Mouse (Mus musculus): ENCODE results near the gene Dhx35. TPM values are rescaled to one million over a fixed set of nuclear protein-coding genes. Genes with fewer than 3 reads are reported as not detected.
A peak's percentile ranks its signal among the peaks of the same experiment; 100 is the strongest.

The Dhx35 gene
- total RNA-seq, 2 experiments from 2014 or later: 4.0 to 4.6 TPM

DNA sequence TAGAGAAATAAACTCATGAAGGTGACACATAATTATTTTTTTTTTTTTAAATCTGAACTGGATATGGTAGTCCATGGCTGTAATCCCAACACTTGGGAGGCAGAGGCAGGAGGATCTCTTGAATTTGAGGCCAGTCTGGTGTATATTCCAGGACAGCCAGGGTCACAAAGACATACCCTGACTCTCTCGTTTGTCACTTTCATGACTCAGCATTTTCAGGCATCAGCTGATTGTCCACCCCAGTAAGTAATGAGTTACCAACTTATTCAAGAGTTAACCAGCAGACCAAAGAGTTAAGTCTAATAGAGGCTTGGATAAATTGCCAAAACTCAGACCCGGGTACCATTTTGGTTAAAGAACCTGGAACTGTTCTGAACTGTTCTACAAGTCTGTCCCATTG, 1.3 kb downstream of the Dhx35 start:
- ATAC-seq (replicated peaks; ENCODE audit: low FRiP score, poor library complexity, severe bottlenecking): no peak

DNA sequence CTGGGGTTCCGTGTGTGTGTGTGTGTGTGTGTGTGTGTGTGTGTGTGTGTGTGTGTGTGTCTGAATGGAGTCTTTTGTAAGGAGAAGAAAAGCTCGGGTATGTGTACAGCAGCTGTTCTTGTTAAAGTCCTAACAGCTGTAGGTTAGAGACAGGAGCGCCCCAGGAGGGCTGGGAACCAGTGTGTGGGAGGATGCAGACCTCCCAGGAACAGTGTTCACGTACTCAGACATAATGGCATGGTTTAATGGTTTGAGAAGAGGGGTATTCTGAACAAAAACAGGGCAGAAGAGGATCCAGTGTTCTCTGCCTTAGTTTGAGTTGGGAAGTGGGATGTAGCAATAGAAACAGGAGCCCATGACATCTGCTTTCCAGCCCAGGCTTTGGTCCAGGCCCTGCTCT, 4.7 kb downstream of the Dhx35 start:
- ATAC-seq (replicated peaks; ENCODE audit: low FRiP score, poor library complexity, severe bottlenecking): no peak

DNA sequence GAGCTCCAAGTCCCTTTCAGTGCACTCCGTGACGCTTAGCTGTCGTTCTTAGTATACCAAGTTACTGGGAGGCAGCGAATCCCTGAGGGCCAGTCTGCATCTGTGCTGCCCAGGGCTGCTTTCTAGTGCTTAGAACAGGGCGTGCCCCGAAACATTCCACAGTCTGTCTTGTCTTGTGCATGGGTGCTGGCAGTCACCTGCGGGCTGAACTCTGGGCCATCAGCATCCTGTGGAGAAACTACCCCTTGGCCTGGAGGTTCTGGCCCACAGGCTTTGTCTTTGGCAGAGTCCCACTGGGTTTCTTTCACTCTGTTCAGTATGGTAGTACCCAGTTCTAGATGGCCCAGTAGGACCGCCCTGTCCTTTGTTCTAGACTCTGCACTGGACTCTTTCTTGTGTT, 6.2 kb downstream of the Dhx35 start:
- no peak for ATAC-seq (replicated peaks; ENCODE audit: low FRiP score, poor library complexity, severe bottlenecking)

DNA sequence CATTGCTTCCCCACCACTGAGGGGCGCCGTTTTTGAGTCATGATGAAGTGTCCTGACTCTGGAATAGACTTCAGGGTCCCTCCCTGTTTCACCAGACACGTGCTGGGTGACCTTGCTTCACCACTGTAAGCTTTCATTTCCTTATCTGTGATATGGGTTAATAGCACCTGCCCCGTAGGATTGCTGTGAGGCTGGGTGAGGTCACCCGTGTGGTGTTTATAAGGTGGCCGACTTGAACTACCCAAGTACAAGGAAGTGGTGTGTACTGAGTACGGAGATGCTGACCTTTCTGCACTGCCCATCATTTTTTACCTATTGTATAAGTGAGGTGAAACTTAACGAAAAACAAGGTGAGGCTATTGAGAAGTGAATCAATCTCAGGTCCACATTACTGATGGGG, 9.0 kb downstream of the Dhx35 start:
- ATAC-seq (replicated peaks; ENCODE audit: low FRiP score, poor library complexity, severe bottlenecking): no peak

DNA sequence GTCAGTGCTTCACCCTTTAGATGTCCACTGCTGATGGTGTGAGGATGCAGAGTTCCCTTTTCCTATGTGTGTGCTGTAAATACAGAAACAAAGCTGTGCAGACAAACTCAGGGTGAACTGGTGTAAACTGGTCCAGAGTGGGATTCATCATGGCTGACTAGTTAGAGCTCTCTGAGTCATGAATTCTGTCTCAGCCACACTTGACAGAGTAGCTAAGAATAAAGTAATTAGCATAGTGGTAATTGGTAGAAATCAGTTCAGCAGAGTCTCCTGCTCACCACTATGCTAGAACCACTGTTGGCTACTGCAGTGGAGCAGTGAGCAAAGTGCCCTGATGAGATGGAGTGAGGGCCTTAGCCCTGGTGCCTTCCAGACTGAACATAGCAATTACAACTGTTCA, 21.1 kb downstream of the Dhx35 start:
- ATAC-seq (replicated peaks; ENCODE audit: low FRiP score, poor library complexity, severe bottlenecking): no peak

DNA sequence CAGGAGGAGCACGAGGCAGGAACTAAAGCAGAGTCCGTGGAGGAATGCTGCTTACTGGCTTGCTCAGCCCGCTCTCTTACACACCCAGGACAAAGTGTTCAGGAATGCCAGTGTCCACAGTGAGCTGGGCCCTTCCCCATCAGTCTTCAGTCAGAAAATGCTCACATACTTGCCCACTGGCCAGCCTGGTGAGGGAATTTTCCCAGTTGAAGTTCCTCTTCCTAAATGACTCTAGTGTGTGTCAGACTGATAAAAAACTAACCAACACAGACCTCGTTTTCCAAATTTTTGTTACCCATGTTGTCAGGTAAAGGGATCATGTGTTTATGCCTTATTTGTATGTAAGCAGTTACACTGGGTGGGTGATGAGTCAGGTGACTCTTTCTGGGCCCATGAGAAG, 21.6 kb downstream of the Dhx35 start:
- ATAC-seq (replicated peaks; ENCODE audit: low FRiP score, poor library complexity, severe bottlenecking): no peak

DNA sequence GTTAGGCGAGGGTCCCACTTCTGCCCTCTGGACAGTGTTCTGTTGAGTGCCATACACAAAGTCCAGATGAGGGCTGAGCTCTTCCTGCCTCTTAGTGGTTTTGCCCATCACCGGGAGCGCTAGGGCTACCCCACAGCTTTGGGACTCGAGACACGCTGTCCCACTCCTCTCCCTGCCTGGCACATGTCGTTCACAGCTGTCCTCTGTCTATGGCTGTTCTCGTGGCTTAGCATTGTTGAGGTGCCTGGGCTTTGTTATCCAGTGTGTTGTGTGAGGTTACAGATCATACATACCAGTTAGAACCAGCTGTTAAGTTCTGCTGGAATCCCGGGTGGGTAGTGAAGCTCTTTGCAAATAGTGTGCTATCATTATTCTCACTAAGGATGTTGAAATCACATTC, 23.1 kb downstream of the Dhx35 start:
- no peak for ATAC-seq (replicated peaks; ENCODE audit: low FRiP score, poor library complexity, severe bottlenecking)

DNA sequence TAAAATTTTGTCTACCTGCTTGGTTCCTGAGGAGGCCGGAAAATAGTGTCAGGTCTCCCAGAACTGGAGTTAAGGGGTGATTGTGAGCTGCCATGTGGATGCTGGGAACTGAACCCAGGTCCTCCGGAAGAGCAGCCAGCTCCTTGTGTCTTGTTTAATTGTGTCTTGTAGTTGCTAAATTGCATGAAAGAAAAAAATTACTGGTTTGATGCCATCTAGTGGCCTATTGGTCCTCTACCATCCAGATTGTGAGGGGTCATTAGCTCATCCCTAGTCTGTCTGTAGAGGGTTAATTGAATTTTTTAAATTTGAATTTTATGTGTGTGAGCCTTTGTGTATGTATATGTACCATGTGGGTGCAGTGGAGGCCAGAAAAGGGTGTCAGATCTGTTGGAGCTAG, 33.5 kb downstream of the Dhx35 start:
- no peak for ATAC-seq (replicated peaks; ENCODE audit: low FRiP score, poor library complexity, severe bottlenecking)

DNA sequence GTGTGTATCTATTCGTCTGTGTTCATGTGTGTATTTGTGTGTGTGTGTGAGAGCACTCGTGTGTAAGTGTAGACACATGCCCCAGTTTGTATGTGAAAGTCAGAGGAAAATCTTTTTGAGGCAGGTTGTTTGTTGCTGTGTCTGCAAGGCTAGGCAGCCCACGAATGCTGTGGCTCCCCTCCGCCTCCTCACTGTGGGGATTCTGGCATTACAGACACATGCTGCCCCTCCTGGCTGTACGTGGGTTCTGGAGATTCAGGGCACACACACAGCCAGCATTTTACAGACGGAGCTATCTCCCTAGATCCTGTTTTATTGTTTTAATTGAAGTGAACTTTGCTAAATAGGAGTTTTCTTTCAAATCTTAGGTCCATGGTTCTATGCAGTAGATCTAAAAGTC, 35.1 kb downstream of the Dhx35 start:
- ATAC-seq (replicated peaks; ENCODE audit: low FRiP score, poor library complexity, severe bottlenecking): no peak

DNA sequence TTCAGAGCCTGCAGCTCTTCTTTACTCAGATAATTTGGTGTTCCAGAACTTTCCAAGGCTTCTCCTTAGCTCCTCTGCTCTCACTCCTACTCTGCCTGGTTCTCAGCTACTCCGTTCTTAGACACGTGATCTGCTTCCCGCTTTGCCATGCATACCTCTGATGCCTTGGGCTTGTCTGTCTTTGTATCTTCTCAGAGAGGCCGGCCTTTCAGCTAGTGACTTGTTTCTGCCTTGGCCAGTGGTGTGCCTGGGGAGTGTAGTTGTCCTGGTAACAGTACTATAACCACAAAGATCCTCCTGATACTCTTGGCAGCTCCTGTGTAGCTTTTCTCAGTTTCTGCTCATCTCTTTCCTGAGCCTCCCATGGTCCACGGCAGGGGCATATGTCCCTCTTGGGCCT, 38.6 kb downstream of the Dhx35 start:
- no peak for ATAC-seq (replicated peaks; ENCODE audit: low FRiP score, poor library complexity, severe bottlenecking)

DNA sequence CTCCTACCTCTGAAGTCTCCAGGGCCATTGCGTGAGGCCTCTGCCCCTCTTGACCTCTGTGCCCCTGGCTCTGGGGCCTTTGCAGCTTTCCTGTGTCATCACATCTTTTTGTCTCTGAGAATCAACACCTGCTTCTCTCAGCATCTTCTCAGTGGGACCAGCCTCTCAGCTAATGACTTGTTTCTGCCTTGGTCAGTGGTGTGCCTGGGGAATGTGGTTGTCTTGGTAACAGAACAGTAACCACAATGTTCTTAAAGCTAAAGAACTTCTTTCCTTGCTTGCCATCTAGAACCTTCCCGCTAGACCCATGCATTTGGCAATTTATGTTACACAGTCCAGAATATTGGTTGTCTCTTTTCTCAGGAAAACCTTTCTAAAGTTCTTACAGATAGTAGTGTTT, 39.0 kb downstream of the Dhx35 start:
- ATAC-seq (replicated peaks; ENCODE audit: low FRiP score, poor library complexity, severe bottlenecking): no peak

DNA sequence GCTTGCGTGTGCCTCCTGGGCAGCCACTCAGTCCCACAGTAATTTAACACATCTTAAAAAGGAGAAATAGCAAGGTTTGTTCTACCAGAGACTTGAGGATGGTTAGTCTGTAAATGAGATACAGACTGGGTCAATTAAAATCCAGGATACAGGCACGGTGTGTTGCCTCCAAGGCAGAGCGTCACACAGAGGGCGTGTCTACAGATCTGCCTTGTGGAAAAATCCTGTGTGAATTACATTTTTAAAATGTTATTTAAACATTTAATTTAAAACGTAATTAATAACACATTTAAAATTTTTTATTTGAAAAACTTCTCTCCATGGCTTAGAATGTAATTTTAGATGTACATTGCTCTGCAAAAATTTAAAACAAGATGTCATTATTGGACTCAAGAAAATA, 48.7 kb downstream of the Dhx35 start:
- ATAC-seq (replicated peaks; ENCODE audit: low FRiP score, poor library complexity, severe bottlenecking): no peak

DNA sequence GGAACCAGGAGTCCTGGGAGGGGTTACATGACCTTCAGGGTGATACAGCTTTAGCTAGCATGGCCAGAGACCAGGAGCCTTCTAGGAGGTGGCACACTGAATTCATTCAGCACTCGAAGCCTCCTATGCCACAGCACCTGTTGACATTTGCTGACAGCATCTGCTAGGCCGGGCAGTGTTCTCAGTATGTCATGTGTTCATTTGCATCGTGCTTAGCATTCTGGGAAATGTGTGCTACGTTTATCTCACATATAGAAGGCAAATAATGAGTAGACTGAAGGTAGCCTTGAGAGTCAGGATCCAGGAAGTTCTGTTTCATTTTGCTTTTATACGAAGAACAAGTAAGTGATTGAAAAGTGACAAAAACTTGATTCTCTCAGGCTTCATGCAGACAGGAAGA, 50.4 kb downstream of the Dhx35 start:
- no peak for ATAC-seq (replicated peaks; ENCODE audit: low FRiP score, poor library complexity, severe bottlenecking)

DNA sequence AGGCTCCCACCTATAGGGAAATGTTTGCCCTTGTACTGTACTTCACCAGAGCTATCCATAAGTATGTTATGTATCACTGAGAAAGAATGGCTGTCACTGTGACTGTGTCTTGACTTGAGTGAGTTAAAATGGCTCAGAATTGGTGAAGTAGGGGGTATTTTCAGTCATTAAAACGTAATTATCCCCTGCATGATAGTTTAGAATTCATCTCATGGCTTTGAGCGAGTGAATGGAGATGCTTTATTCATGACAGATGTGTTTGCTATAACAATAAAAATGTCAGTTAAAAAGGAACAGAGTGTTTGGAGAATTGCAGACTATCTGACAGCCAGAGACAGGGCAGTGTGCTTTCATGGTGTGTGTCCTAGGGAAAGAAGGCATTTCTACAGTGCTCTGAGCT, 51.6 kb downstream of the Dhx35 start:
- ATAC-seq (replicated peaks; ENCODE audit: low FRiP score, poor library complexity, severe bottlenecking): no peak

DNA sequence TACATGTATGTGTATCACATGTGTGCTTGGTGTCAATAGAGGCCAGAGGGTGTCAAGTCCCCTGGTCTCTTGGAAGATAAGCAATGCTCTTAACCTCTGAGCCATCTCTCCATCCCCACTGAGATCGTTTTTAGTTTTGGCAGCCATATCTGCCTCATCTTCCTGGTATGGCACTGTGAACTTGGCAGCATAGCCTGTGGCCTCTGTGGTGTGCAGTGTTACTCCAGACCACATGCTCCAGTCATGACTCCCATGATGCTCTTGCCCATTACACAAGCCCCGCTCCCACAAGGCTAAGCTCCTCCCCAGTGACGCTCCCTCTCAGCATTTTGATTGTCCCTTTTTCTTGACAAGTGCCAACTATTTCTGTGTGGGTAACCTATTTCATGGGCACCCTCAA, 53.4 kb downstream of the Dhx35 start:
- no peak for ATAC-seq (replicated peaks; ENCODE audit: low FRiP score, poor library complexity, severe bottlenecking)

DNA sequence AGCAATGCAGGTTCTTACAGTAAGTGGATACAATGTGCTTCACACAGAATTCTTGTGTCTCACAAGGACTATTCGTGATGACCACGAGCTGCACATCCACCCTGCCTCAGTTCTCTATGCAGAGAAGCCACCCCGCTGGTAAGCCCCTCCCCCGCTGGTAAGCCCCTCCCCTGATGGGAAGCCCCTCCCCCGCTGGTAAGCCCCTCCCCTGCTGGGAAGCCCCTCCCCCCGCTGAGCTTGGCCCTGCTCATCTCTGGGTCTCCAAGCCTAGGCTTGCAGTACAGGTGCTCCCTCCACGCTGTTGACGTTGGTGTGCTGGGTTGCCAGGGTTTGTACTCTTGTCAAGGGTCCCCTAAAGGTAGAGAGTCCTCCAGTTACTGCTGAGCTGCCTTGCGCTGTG, 54.8 kb downstream of the Dhx35 start:
- no peak for ATAC-seq (replicated peaks; ENCODE audit: low FRiP score, poor library complexity, severe bottlenecking)

DNA sequence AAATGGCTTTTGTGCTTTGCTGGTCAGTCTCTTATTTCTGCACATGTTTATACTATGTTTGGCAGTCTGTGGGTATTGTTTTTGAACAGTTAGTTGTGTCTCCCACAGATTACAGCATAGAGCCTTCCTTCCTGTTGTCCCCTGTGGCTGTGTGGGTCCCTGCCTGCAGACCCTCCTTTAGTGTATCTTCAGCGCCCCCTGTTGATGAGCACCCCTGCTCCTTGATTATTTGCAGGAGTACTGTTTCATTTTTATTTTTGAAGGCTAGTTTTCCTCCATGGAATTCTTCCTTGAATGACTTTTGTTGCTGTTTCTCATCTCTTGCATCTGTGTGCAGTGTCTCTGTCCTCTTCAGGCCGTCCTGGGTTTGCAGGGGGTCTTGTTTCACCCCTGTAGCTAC, 58.0 kb downstream of the Dhx35 start:
- ATAC-seq (replicated peaks; ENCODE audit: low FRiP score, poor library complexity, severe bottlenecking): no peak

DNA sequence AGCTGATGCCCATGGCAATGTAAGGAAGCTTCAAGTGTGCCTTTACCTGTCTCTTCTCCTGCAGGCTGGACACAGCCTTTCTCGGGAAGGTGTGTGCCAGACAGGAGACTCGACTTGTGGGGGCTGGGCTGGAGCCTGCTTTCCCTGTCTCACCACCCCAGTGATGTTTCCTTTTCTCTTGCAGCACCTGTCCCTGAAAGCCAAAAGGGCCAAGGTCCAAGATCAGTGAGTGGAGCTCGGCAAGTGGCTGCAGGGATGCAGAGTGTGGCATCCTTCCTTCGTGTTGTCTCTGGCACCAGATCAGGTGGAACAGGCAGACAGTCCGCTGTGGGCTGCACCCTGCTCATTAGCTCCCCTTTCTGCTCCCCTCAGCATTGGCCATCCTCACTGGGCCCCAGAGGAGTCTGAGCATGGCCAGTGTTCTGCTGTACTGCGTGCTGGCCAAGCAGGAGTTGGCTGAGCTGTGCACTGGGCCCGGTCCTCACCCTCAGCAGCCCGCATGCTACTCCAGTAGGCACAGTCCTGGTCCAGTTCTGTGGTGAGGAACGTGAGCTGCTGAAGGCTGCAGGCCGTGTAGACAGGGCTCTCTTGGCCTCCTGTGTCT, 62.4 kb downstream of the Dhx35 start:
- no peak for ATAC-seq (replicated peaks; ENCODE audit: low FRiP score, poor library complexity, severe bottlenecking)

DNA sequence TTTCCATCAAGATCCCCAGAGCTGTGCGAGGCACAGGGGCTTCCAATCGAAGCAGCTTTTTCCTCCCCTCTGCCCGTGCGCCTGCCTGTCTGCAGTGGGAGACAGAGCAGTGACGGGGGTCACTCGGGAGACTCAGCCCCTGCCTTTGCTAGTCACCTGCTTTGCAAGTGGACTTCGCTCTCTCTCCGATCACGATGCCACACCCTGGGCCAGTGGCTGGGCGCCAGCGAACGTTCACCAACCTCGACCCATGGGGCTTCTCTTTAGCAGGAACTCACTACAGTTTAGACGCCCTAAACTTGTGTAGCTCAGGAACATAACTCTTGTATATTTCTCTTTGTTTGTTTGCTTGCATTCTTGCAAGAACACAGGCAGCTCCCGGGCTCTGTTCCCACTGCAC, 63.0 kb downstream of the Dhx35 start:
- ATAC-seq (replicated peaks; ENCODE audit: low FRiP score, poor library complexity, severe bottlenecking): no peak

DNA sequence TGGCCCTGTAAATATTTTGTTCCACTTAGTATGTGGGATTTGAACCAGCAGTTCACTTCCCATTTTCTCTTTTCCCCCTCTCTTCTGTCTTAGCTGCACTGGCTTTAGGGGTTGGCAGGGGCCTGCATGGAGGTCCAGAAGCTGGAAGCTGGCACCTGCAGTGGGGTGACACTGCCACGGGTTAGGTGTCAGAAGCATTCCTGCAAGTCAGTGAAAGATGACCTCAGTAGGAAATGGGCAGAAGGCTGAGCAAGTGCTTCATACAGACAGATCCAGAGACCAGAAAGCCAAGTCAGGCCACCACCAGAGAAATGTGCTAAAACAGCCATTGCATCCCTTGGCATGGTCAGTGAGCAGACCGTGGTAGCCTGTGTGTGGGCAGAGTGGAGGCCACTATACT, 66.5 kb downstream of the Dhx35 start:
- ATAC-seq (replicated peaks; ENCODE audit: low FRiP score, poor library complexity, severe bottlenecking): no peak

DNA sequence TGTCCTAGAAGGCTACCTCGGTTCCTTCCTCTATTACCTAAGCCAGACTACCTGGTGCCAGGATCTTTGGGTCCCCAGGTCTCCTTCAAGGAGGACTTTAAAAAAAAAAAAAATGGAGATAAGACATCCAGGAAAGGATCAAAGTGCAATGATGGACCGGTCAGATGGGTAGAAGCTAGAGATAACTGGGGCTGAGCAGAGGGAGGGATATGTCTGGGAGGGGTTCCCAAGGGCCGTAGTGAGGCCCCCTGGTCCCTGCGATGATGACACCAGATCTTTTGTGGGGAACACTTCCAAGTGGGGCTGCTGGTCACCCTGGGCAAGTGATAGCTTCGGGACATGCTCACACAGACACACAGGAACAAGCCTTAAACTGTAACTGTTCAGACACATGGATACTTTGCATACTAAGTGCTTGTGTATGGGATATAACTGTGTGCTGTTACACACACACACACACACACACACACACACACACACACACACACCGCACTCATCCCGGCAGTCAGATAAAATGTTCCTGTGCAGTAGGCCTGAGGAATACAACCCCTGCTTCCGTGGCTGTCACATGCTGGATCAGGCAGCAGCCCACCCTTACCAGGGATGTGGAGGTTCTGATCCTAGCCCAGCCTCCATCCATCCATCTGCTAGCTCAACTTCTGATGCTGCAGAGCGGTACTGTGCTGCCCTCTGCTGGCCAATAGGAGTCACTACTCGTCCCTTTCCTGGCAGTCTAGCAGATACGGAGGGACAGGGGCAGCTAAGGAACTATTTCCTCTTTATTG, 68.9 kb downstream of the Dhx35 start:
- peak; percentile 70 for ATAC-seq (replicated peaks; ENCODE audit: low FRiP score, poor library complexity, severe bottlenecking)

DNA sequence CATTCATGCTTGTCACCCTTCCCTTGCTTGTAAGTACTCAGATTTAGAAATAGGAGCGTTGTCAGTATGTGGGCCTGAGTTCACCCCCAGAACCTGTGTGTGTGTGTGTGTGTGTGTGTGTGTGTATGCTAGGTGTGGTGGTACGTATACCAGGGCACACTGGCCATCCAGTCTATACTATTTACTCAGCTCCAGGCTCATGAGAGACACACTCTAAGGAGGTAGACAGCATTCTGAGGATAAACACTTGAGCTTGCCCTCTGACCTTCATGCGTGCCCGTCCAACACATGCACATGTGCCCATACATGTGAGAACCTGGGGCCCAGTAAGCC, 69.5 kb downstream of the Dhx35 start:
- no peak for ATAC-seq (replicated peaks; ENCODE audit: low FRiP score, poor library complexity, severe bottlenecking)
